Mouse (Mus musculus) left cerebral cortex, adult 18-20 months (tissue): ENCODE measurements around the gene Sik2. TPM values are rescaled to one million over a fixed set of nuclear protein-coding genes. Genes with fewer than 3 reads are reported as not detected.

Experiments used
- DNase-seq, 2 experiments: peaks; one replicate each; pipeline ENCODE4 v3.0.0; 2021 to 2022; ENCODE audit warnings: low spot score in 2 of 2, mixed read lengths in 1 of 2
- total RNA-seq, 2 experiments: library from RNA; stranded (reverse); gene quantifications; 2 replicates each; pipeline ENCODE4 v1.2.3; 2021

The Sik2 gene
- total RNA-seq, 2 experiments from 2014 or later, result 57.7 to 86.6 TPM

GRCm38 (mm10) chr9:50874031-50874430, 134.8 kb downstream of the Sik2 start:
- no peak for DNase-seq

GRCm38 (mm10) chr9:50873210-50873609, 135.7 kb downstream of the Sik2 start:
- peak in 1 of 2 experiments; percentile 59 for DNase-seq

- no peak for DNase-seq
These were observed 140.7 kb downstream of the Sik2 start for GRCm38 (mm10) chr9:50868182-50868581.

- no peak for DNase-seq
These were observed 141.9 kb downstream of the Sik2 start for GRCm38 (mm10) chr9:50867015-50867414.

- no peak for DNase-seq
These were observed 143.1 kb downstream of the Sik2 start for GRCm38 (mm10) chr9:50865803-50866202.

GRCm38 (mm10) chr9:50864877-50865276, 144.0 kb downstream of the Sik2 start:
- DNase-seq, result no peak

GRCm38 (mm10) chr9:50863824-50864223, 145.0 kb downstream of the Sik2 start:
- no peak for DNase-seq

- peak in 1 of 2 experiments; percentile 40 for DNase-seq
These were observed 147.6 kb downstream of the Sik2 start for GRCm38 (mm10) chr9:50861119-50861839.

- no peak for DNase-seq
These were observed 150.2 kb downstream of the Sik2 start for GRCm38 (mm10) chr9:50858681-50859080.

GRCm38 (mm10) chr9:50857082-50857641, 151.7 kb downstream of the Sik2 start:
- DNase-seq, result peak in 1 of 2 experiments; percentile 50

- peak; percentile 87 to 92 for DNase-seq
These were observed 152.4 kb downstream of the Sik2 start for GRCm38 (mm10) chr9:50856341-50857081.

GRCm38 (mm10) chr9:50855780-50856179, 153.1 kb downstream of the Sik2 start:
- DNase-seq, result no peak

GRCm38 (mm10) chr9:50855133-50855766, 153.6 kb downstream of the Sik2 start:
- DNase-seq, result no peak

GRCm38 (mm10) chr9:50854376-50854775, 154.5 kb downstream of the Sik2 start:
- DNase-seq, result no peak

GRCm38 (mm10) chr9:50852634-50853349, 156.1 kb downstream of the Sik2 start:
- no peak for DNase-seq

- DNase-seq, result peak; percentile 39 to 56
These were observed 158.2 kb downstream of the Sik2 start for GRCm38 (mm10) chr9:50850713-50851112.

GRCm38 (mm10) chr9:50850271-50850670, 158.6 kb downstream of the Sik2 start:
- no peak for DNase-seq

GRCm38 (mm10) chr9:50849755-50850154, 159.1 kb downstream of the Sik2 start:
- no peak for DNase-seq

- peak; percentile 91 to 98 for DNase-seq
These were observed 159.6 kb downstream of the Sik2 start for GRCm38 (mm10) chr9:50849249-50849648.

- no peak for DNase-seq
These were observed 160.1 kb downstream of the Sik2 start for GRCm38 (mm10) chr9:50848821-50849220.
